Mouse (Mus musculus) adrenal gland, postnatal 25 days (tissue): Measurements from ENCODE around the gene Ap2a2. TPM values are rescaled to one million over a fixed set of nuclear protein-coding genes. Genes with fewer than 3 reads are reported as not detected.
A peak's percentile ranks its signal among the peaks of the same experiment; 100 is the strongest.
"Not testable (repeated sequence)": the region's sequence is repeated elsewhere in the genome, so short reads cannot be mapped to it uniquely, and the experiment has no call there.

Experiments used
- DNase-seq: peaks from one replicate; pipeline ENCODE4 v3.0.0; 2021; ENCODE audit warnings: mixed read lengths
- total RNA-seq: library from RNA; stranded (reverse); gene quantifications from 2 replicates; pipeline ENCODE4 v1.2.3, GENCODE M21; 2021

Ap2a2 gene
- total RNA-seq, 1 experiment from 2014 or later, result 53.4 TPM

DNA sequence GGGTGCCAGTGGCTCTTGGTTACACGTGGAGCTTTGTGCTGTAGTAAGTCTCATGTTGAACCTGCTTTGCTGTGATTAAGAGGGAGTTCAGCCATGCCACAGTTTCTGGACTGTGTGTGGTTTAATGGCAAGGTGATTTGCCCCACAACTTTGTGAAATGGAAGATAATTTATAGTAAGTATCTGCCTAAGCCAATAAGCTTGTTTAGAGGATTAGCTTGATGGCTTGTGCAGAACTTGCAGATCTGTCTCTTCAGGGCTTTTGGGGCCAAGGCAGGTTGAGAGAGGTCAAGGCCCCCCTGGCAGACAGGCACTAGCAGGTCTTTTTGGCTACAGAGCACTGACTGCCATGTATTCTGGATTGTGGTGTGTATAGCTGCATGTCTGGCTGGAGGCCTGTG lies 35.0 kb downstream of the Ap2a2 start:
- no peak for DNase-seq

DNA sequence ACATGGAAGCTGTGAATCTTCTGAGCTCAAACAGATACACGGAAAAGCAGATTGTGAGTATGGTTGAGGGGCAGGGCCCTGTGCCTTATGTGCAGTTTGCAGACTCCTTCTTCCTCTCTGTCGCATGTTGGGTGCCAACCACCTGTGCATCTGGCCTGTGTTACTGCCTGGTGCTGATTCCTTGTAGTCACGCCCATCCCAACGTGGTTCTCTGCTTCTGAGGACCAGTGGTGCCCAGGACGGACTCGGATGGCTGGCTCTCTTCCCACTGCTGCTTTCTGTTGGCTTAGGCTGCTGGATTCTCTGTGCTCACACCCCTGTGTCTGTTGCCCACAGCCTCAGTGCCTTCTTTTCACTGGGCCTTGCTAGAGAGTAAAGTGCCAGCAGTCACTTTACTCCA lies 35.6 kb downstream of the Ap2a2 start:
- DNase-seq, result no peak

DNA sequence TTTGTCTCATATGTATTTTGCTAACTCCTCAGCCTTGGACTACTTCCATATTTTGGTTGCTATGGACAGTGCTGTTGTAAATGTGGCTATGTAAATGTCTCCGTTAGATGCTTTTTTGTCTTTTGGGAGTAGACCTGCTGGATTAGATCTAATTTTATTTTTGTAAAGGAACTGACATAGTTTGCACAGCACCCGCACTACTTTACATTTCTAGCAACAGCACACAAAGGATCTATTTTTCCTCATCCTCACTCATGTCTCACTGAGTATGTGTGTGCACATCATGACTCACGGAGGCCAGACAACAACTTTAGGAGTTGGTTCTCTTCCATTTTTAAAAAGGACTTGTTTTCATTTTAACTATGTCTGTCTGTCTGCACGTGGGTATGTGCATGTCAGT lies 45.7 kb downstream of the Ap2a2 start:
- DNase-seq, result no peak

DNA sequence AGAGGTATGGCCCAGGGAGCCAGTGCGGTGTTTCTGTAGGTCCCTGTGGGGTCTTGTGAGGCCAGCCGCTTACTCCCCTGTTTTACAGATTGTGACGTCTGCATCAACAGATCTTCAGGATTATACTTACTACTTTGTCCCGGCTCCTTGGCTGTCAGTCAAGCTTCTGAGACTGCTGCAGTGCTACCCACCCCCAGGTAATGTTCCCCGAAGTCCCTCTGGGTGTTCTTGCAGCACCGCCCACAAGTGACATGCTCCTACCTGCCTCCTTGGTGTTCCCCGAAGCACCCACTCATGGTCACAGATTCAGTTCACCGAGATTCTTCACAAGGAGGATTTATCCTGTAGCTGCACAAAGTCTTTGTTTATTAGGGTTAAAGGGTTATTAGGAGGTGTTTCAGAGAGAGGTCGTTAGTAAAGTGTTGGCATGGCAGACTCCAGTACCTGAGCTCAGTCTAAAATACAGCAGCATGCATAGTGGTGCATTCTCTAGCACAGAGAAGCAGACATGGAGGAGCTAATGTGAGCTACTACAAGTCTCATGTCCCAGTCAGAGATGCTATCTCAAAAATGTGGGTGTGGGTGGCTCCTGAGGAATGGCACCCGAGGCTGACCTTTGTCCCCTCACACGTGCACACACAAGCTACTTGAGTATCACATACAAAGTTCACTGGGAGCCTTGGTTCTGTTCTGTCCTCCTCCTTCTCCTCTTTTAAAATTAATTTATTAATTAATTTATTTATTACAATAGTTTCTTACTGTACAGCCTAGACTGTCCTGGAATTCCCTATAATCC lies 47.9 kb downstream of the Ap2a2 start:
- no peak for DNase-seq

- peak; percentile 48 for DNase-seq
These were observed 49.9 kb downstream of the Ap2a2 start for GRCm38 (mm10) chr7:141611711-141612370.

DNA sequence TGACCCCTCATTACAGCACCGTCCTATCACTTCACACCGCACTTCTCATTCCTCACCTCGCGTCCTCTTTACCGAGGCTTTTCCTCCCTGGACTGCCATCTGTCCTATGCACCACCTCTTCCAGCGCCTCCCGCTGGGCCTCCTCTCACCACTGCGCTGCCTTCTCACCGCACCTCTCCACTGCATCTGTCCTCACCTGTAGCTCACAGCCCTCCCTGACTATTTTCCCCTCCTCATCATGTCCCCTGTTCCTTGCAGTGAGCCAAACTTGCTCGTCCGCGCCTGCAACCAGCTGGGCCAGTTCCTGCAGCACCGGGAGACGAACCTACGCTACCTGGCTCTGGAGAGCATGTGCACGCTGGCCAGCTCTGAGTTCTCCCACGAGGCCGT lies 50.4 kb downstream of the Ap2a2 start:
- DNase-seq, result no peak

GRCm38 (mm10) chr7:141612791-141613190 lies 50.8 kb downstream of the Ap2a2 start:
- peak; percentile 58 for DNase-seq

GRCm38 (mm10) chr7:141614329-141614832 lies 52.4 kb downstream of the Ap2a2 start:
- DNase-seq, result no peak

DNA sequence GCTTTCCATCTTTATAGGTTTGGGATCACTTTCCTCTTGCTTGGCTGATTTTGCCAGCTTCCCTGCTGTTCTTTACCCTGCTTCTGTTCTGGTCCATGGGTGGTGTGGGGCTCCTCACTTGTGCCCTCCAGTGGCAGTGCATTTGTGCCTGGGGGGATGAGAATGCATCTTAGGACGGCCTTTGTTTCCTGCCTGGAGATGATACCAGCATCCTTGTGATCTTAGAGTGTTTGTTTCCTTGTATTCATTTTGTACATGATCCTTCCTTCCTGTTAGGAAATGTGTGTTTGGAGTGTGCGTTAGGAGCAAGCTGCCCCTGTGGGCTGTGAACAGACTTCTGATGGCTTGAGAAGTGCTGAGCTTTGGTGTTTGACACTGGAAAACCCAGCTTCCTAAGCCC lies 62.2 kb downstream of the Ap2a2 start:
- no peak for DNase-seq

DNA sequence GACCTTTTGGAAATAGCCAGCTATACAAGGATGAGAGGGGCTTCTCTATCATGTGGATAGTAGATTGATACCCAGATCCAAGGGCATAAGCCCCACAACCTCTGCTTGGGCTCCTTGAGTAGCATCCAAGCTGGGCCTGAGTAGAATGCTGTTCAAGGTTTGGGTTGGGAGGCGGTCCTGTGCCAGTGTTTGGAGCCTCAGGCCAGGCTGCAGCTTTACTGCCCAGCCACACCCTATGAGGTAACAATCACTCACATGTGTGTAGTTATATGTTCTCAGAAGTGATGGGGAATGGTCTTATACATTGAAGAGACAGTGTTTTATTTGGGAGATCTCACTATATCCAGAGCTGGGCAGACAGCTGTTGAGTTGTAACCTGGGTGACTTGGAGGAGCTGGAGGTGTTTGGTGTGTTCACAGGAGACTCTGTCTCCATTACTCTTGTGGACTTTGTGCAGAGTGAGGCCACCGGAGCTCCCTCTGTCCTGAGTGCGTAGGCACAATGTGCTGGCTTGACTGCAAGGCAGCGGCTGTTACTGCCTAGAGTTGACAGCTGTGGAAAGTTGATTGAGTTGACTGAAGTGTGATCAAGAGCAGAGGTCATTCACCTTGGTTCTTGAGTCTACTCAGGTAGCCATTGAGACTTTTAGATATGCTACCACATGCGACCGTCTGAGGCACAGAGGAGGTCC lies 63.3 kb downstream of the Ap2a2 start:
- DNase-seq, result no peak

DNA sequence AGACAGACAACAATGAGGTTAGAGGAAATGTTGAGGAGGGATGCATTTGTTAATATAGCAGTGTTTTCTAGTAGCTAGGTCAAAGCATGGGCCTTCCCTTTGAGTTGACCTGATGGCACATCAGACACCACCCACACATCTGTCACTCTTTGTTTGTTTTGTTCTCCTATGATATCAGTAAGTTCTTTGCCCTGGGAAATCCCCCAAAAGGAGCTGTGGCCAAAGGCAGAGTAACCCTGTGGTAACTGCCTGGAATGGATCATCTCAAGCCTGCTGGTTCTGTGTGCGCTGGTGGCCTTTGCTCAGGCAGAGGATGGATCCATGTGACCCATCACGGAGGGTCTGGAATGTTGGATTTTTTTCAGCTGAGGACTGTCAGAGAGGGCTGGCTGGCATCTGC lies 66.0 kb downstream of the Ap2a2 start:
- no peak for DNase-seq

DNA sequence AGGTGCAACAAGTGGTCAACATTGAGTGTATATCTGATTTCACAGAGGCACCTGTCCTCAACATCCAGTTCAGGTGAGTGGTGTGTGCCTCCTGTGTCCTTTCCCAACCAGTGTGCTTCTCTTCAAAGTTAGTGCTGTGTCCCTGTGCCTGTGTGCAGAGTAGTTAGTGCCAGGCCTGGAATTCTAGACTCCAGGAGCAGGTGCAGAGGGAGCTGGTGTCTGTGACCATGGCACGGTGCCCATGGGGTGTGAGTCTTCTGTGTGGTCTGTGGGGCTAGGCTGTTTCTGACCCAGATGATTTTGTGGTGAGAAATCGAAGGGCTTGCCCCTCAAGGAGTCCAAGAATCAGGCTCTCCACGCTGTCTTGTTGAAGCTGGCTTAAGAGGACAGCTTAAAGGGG lies 67.3 kb downstream of the Ap2a2 start:
- DNase-seq, result no peak

GRCm38 (mm10) chr7:141638077-141638476 lies 76.1 kb downstream of the Ap2a2 start:
- DNase-seq, result not testable (repeated sequence)

DNA sequence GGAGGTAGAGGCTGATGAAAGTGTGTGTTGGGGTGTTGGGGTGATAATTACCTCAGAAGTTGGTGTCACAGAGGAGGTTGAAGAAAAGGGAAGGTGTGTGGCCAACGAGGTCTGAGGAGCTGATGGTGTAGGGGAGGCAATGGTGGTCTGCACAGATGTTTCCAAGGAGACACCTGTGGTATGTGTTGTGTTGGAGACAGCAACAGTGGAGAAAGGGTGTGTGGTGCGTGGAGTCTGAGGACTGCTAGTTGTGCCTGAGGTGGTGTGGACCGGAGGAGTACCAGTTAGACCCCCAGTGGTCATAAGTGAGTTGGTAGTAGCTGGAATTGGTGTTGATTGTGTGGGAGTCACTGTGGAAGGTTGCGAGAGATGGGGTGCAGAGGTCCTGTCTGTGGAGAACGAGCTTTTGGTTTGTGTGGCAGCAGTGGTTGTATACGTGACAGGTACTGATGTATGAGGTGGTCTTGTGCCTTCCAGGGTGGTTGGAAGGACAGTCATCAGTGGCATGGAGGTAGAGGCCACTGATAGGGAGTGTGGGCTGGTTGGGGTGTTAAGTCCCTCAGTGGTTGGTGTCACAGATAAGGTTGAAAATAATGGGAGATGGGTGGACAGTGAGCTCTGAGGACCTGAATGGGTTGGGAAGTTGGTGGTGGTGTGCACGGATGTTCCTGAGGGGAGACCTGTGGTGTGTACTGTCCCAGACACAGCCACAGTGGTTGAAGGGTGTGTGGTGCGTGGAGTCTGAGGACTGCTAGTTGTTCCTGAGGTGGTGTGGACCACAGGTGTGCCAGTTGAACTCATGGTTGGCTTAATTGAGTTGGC lies 76.8 kb downstream of the Ap2a2 start:
- not testable (repeated sequence) for DNase-seq

DNA sequence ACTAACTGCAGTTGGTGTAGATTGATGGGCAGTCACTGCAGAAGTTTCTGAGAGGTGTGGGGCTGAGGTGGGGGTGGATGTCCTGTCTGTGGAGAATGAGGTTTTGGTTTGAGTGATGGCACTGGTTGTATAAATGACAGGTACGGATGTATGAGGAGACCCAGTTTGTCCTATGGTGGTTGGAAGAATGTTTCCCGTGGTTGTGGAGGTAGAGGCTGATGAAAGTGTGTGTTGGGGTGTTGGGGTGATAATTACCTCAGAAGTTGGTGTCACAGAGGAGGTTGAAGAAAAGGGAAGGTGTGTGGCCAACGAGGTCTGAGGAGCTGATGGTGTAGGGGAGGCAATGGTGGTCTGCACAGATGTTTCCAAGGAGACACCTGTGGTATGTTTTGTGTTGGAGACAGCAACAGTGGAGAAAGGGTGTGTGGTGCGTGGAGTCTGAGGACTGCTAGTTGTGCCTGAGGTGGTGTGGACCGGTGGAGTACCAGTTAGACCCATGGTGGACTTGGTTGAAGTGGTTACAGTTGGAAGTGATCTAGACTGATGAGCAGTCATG lies 77.4 kb downstream of the Ap2a2 start:
- DNase-seq, result not testable (repeated sequence)

GRCm38 (mm10) chr7:141642375-141642774 lies 80.4 kb downstream of the Ap2a2 start:
- no peak for DNase-seq

GRCm38 (mm10) chr7:141643160-141643559 lies 81.2 kb downstream of the Ap2a2 start:
- DNase-seq, result peak; percentile 22

DNA sequence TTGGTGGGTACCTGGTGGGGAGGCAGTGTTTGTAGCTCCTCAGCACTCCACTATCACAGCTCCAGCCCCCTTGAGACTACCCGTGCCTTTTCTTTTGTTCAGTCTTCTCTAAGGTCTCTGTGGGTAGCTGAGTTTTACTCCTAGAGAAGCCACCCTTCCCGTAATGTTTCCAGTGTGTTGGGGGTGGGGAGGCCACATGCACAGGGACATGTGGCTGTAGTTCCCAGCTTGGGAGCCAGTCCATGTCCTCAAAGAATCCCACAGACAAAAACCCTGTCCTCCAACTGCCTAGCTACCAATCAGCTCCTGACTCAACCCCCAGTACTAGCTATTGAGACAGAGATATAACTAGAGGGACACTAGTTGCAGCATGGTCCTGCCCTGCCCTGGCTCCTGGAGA lies 85.1 kb downstream of the Ap2a2 start:
- DNase-seq, result no peak

DNA sequence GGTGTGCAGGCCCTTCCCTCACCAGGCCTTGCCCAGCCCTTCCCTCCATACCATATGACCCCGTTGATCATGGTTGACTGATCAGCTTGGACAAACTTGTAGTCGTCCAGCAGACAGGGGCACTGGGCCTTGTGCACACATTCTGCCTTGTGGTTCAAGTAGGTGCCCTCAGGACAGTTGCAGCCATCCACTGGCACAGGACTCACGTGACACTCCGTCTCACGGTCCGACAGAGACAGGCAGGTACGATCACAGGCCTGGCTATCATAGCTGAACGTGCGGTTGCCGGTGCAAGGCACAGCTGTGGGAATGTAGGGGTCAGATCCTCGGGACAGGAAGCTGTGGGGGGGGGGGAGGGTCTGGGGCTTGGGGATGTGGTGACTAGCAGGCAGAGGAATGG lies 85.8 kb downstream of the Ap2a2 start:
- DNase-seq, result no peak

DNA sequence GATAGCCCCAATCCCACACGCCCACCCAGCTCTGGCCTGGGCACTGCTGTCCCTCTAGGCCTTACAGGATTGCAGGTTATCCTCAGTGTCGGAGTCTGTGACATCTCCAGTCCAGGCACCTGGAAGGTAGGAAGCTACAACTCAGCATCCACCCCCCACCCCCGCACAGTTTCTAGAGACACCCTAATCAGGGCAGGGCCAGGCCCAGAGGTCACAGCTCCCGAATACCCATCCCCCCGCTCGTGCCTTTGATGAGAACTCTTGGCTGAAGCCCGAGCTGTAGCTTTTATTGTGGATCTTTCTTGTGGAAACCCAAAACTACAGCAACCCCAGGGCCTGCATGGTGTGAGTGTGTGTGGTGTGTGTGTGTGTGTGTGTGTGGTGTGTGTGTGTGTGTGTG lies 90.2 kb downstream of the Ap2a2 start:
- no peak for DNase-seq

DNA sequence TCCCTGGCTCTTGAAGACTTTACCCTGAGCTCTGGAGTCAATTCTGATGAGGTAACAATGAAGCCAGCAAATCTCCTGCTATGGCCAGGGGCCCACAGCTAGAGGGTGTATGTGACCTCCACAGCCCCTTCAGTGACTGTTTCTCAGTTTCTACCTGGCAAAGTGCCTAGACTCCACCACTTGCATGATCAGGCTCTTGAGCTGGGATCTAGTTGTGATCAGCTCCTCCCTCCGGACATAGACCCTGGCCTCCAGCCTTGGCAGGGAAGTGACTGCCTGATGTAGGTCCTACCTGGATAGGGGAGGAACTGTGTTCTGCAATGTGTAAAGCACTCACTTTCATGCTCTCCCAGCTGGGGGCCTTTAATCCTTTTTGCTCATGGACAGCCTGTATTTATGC lies 98.4 kb downstream of the Ap2a2 start:
- DNase-seq, result no peak

- DNase-seq, result no peak
These were observed 99.5 kb downstream of the Ap2a2 start for GRCm38 (mm10) chr7:141661481-141661880.
